Mouse (Mus musculus) limb, embryonic 14.5 days (tissue): Measurements from ENCODE around the gene Angptl4. TPM values are rescaled to one million over a fixed set of nuclear protein-coding genes. Genes with fewer than 3 reads are reported as not detected.

Experiments
- ATAC-seq: fragments of 200-750 bp; cut with Nextera tagmentation; 2 replicates; pipeline ENCODE4 v1.8.0; 2017; ENCODE audit warnings: low read depth, moderate number of reproducible peaks, moderate TSS enrichment; ENCODE audit not compliant: low FRiP score
- DNase-seq: peaks from one replicate; pipeline ENCODE4 v3.0.0-alpha.2; 2015; ENCODE audit warnings: low spot score
- H3K27ac ChIP-seq: fragments of 300-500 bp; sonication (generic); replicated peaks from 2 replicates; pipeline ENCODE4 v1.5.1; 2014; ENCODE audit warnings: low read depth, mild to moderate bottlenecking, low read length, moderate library complexity, mixed read lengths
- H3K27me3 ChIP-seq: fragments of 300-500 bp; sonication (generic); 2 replicates; pipeline ENCODE4 v1.6.1; 2014; ENCODE audit warnings: low read length, mixed read lengths; ENCODE audit not compliant: control insufficient read depth, insufficient read depth
- H3K36me3 ChIP-seq: fragments of 300-500 bp; sonication (generic); 2 replicates; pipeline ENCODE4 v1.6.1; 2014; ENCODE audit warnings: mild to moderate bottlenecking, low read length, moderate library complexity, mixed read lengths; ENCODE audit not compliant: control insufficient read depth, insufficient read depth
- H3K4me1 ChIP-seq: fragments of 300-500 bp; sonication (generic); 2 replicates; pipeline ENCODE4 v1.6.1; 2014; ENCODE audit warnings: antibody characterized with exemption, low read length, mixed read lengths; ENCODE audit not compliant: control insufficient read depth, insufficient read depth
- H3K4me2 ChIP-seq: fragments of 300-500 bp; sonication (generic); replicated peaks from 2 replicates; pipeline ENCODE4 v1.6.1; 2014; ENCODE audit warnings: low read depth, mild to moderate bottlenecking, low read length, moderate library complexity; ENCODE audit not compliant: severe bottlenecking
- H3K4me3 ChIP-seq: fragments of 300-500 bp; sonication (generic); replicated peaks from 2 replicates; pipeline ENCODE4 v1.5.1; 2014; ENCODE audit warnings: low read length
- H3K9ac ChIP-seq: fragments of 300-500 bp; sonication (generic); 2 replicates; pipeline ENCODE4 v1.6.1; 2014; ENCODE audit warnings: mild to moderate bottlenecking, low read depth, low read length, moderate library complexity; ENCODE audit not compliant: severe bottlenecking
- H3K9me3 ChIP-seq: fragments of 300-500 bp; sonication (generic); 2 replicates; pipeline ENCODE4 v1.6.1; 2016; ENCODE audit warnings: low read length; ENCODE audit not compliant: control insufficient read depth
- POLR2A ChIP-seq: fragments of 200-500 bp; IDR thresholded peaks from 2 replicates; pipeline ENCODE4 v1.8.0; 2012; ENCODE audit warnings: inconsistent platforms, mild to moderate bottlenecking, moderate library complexity, borderline replicate concordance; ENCODE audit not compliant: insufficient read depth, insufficient read length; ENCODE audit errors: extremely low read depth
- WGBS: fragments of 180-500 bp; shearing (Covaris S2); extraction: QIAGEN DNeasy Blood & Tissue Kit; methylation state at CpG from one replicate; pipeline ENCODE4 v1.1.7; 2014; 5-methylcytosine and 5-hydroxymethylcytosine counted together
- polyA plus RNA-seq, 2 experiments: library from polyadenylated mRNA; depleted of rRNA in 1 of 2; stranded (reverse) in 1 of 2; unstranded in 1 of 2; fragments of >200 nt; fragmentation: Nextera tagmentation in 1 of 2; extraction: Ambion mirVana in 1 of 2; gene quantifications; 2 replicates each; pipeline versions ENCODE4 v1.2.1 to v1.2.3; 2012 to 2014

The Angptl4 gene
- polyA plus RNA-seq, 2 experiments = 29.7 to 44.2 TPM

- 63% methylated on average over 2 of the region's 2 CpGs for WGBS
- H3K4me3 ChIP-seq = no peak overlapping the region
- ATAC-seq = no peak
Observed at GRCm38 (mm10) chr17:33728396-33728795, 53.2 kb downstream of the Angptl4 start.

More at GRCm38 (mm10) chr17:33728396-33728795, 53.2 kb downstream of the Angptl4 start:
- Histone ChIP-seq H3K36me3 (no peaks in the 10 kb centered on the region), H3K27ac (no peak overlapping the region), H3K9me3 (no peaks in the 10 kb centered on the region), H3K4me2 (no peak overlapping the region), H3K4me1 (no peaks in the 10 kb centered on the region), H3K9ac (no peak overlapping the region), H3K27me3 (no peaks in the 10 kb centered on the region)
- TF ChIP-seq POLR2A = no peak
- DNase-seq = no peak

Other genes starting within 250 kb of the Angptl4 start
- gene Myo1f, start 226.1 kb downstream of the Angptl4 start, polyA plus RNA-seq (2012; rRNA removed) = 3.5 TPM in 2 replicates
- 5.0 and 6.6 TPM in 2 replicates for gene Myo1f, start 226.1 kb downstream of the Angptl4 start, polyA plus RNA-seq (2014; fragmentation: Nextera tagmentation; extraction: Ambion mirVana)
- 108 and 159 TPM in 2 replicates for gene Zfp414, start 152.7 kb downstream of the Angptl4 start, polyA plus RNA-seq (2012; rRNA removed)
- gene Zfp414, start 152.7 kb downstream of the Angptl4 start, polyA plus RNA-seq (2014; fragmentation: Nextera tagmentation; extraction: Ambion mirVana) = 67.2 and 67.6 TPM in 2 replicates
- gene Pram1, start 143.8 kb downstream of the Angptl4 start, polyA plus RNA-seq (2012; rRNA removed) = 1.4 and 1.8 TPM in 2 replicates
- 0.51 and 0.69 TPM in 2 replicates for gene Pram1, start 143.8 kb downstream of the Angptl4 start, polyA plus RNA-seq (2014; fragmentation: Nextera tagmentation; extraction: Ambion mirVana)
- gene Hnrnpm, start 95.0 kb downstream of the Angptl4 start, polyA plus RNA-seq (2012; rRNA removed) = 260 and 317 TPM in 2 replicates
- 287 and 310 TPM in 2 replicates for gene Hnrnpm, start 95.0 kb downstream of the Angptl4 start, polyA plus RNA-seq (2014; fragmentation: Nextera tagmentation; extraction: Ambion mirVana)
- gene March2, start 63.2 kb downstream of the Angptl4 start, polyA plus RNA-seq (2012; rRNA removed) = 42.7 and 56.3 TPM in 2 replicates
- gene March2, start 63.2 kb downstream of the Angptl4 start, polyA plus RNA-seq (2014; fragmentation: Nextera tagmentation; extraction: Ambion mirVana) = 56.2 and 58.1 TPM in 2 replicates
- 312 and 394 TPM in 2 replicates for gene Rab11b, start 21.3 kb downstream of the Angptl4 start, polyA plus RNA-seq (2012; rRNA removed)
- 192 and 221 TPM in 2 replicates for gene Rab11b, start 21.3 kb downstream of the Angptl4 start, polyA plus RNA-seq (2014; fragmentation: Nextera tagmentation; extraction: Ambion mirVana)
- gene Kank3, start 28.7 kb upstream of the Angptl4 start, polyA plus RNA-seq (2012; rRNA removed) = 45.3 and 52.3 TPM in 2 replicates
- 31.1 and 32.1 TPM in 2 replicates for gene Kank3, start 28.7 kb upstream of the Angptl4 start, polyA plus RNA-seq (2014; fragmentation: Nextera tagmentation; extraction: Ambion mirVana)
- 1,470 and 1,488 TPM in 2 replicates for gene Rps28, start 42.7 kb upstream of the Angptl4 start, polyA plus RNA-seq (2012; rRNA removed)
- 1,253 and 1,319 TPM in 2 replicates for gene Rps28, start 42.7 kb upstream of the Angptl4 start, polyA plus RNA-seq (2014; fragmentation: Nextera tagmentation; extraction: Ambion mirVana)
- gene Ndufa7, start 42.7 kb upstream of the Angptl4 start, polyA plus RNA-seq (2012; rRNA removed) = 302 and 363 TPM in 2 replicates
- 505 and 530 TPM in 2 replicates for gene Ndufa7, start 42.7 kb upstream of the Angptl4 start, polyA plus RNA-seq (2014; fragmentation: Nextera tagmentation; extraction: Ambion mirVana)
- gene Cd320, start 61.3 kb upstream of the Angptl4 start, polyA plus RNA-seq (2012; rRNA removed) = 42.9 and 45.9 TPM in 2 replicates
- 57.9 and 59.4 TPM in 2 replicates for gene Cd320, start 61.3 kb upstream of the Angptl4 start, polyA plus RNA-seq (2014; fragmentation: Nextera tagmentation; extraction: Ambion mirVana)
- gene Gm7029, start 92.0 kb upstream of the Angptl4 start, polyA plus RNA-seq (2012; rRNA removed) = not detected in 2 replicates
- not detected in 2 replicates for gene Gm7029, start 92.0 kb upstream of the Angptl4 start, polyA plus RNA-seq (2014; fragmentation: Nextera tagmentation; extraction: Ambion mirVana)
- gene Kifc1, start 108.8 kb upstream of the Angptl4 start, polyA plus RNA-seq (2012; rRNA removed) = 58.8 and 60.6 TPM in 2 replicates
- 6.2 and 6.7 TPM in 2 replicates for gene Kifc1, start 108.8 kb upstream of the Angptl4 start, polyA plus RNA-seq (2014; fragmentation: Nextera tagmentation; extraction: Ambion mirVana)
- gene Platr17, start 123.3 kb upstream of the Angptl4 start, polyA plus RNA-seq (2012; rRNA removed) = 0.34 and 0.49 TPM in 2 replicates
- 0.32 and 0.40 TPM in 2 replicates for gene Platr17, start 123.3 kb upstream of the Angptl4 start, polyA plus RNA-seq (2014; fragmentation: Nextera tagmentation; extraction: Ambion mirVana)
- gene Daxx, start 127.6 kb upstream of the Angptl4 start, polyA plus RNA-seq (2012; rRNA removed) = 46.1 and 53.6 TPM in 2 replicates
- 40.5 and 44.1 TPM in 2 replicates for gene Daxx, start 127.6 kb upstream of the Angptl4 start, polyA plus RNA-seq (2014; fragmentation: Nextera tagmentation; extraction: Ambion mirVana)
- gene Tapbp, start 134.1 kb upstream of the Angptl4 start, polyA plus RNA-seq (2012; rRNA removed) = 18.7 and 23.8 TPM in 2 replicates
- gene Tapbp, start 134.1 kb upstream of the Angptl4 start, polyA plus RNA-seq (2014; fragmentation: Nextera tagmentation; extraction: Ambion mirVana) = 28.9 and 30.5 TPM in 2 replicates
- gene Zbtb22, start 134.1 kb upstream of the Angptl4 start, polyA plus RNA-seq (2012; rRNA removed) = 27.9 and 34.0 TPM in 2 replicates
- gene Zbtb22, start 134.1 kb upstream of the Angptl4 start, polyA plus RNA-seq (2014; fragmentation: Nextera tagmentation; extraction: Ambion mirVana) = 10.1 and 10.8 TPM in 2 replicates
- 193 and 265 TPM in 2 replicates for gene Rgl2, start 147.7 kb upstream of the Angptl4 start, polyA plus RNA-seq (2012; rRNA removed)
- gene Rgl2, start 147.7 kb upstream of the Angptl4 start, polyA plus RNA-seq (2014; fragmentation: Nextera tagmentation; extraction: Ambion mirVana) = 48.7 and 51.8 TPM in 2 replicates
- gene Pfdn6, start 158.5 kb upstream of the Angptl4 start, polyA plus RNA-seq (2012; rRNA removed) = 53.6 and 104 TPM in 2 replicates
- gene Pfdn6, start 158.5 kb upstream of the Angptl4 start, polyA plus RNA-seq (2014; fragmentation: Nextera tagmentation; extraction: Ambion mirVana) = 135 and 142 TPM in 2 replicates
- 30.5 and 30.9 TPM in 2 replicates for gene Wdr46, start 158.8 kb upstream of the Angptl4 start, polyA plus RNA-seq (2012; rRNA removed)
- gene Wdr46, start 158.8 kb upstream of the Angptl4 start, polyA plus RNA-seq (2014; fragmentation: Nextera tagmentation; extraction: Ambion mirVana) = 21.6 and 25.0 TPM in 2 replicates
- 7.7 and 9.3 TPM in 2 replicates for gene B3galt4, start 169.7 kb upstream of the Angptl4 start, polyA plus RNA-seq (2012; rRNA removed)
- 4.0 and 6.6 TPM in 2 replicates for gene B3galt4, start 169.7 kb upstream of the Angptl4 start, polyA plus RNA-seq (2014; fragmentation: Nextera tagmentation; extraction: Ambion mirVana)
- gene Vps52, start 174.0 kb upstream of the Angptl4 start, polyA plus RNA-seq (2012; rRNA removed) = 48.8 and 62.7 TPM in 2 replicates
- 38.6 and 43.4 TPM in 2 replicates for gene Vps52, start 174.0 kb upstream of the Angptl4 start, polyA plus RNA-seq (2014; fragmentation: Nextera tagmentation; extraction: Ambion mirVana)
- gene Rps18, start 174.2 kb upstream of the Angptl4 start, polyA plus RNA-seq (2012; rRNA removed) = 1,284 and 1,402 TPM in 2 replicates
- gene Rps18, start 174.2 kb upstream of the Angptl4 start, polyA plus RNA-seq (2014; fragmentation: Nextera tagmentation; extraction: Ambion mirVana) = 2,129 and 2,245 TPM in 2 replicates
- 27.0 and 31.5 TPM in 2 replicates for gene H2-K1, start 218.5 kb upstream of the Angptl4 start, polyA plus RNA-seq (2012; rRNA removed)
- 17.7 and 25.5 TPM in 2 replicates for gene H2-K1, start 218.5 kb upstream of the Angptl4 start, polyA plus RNA-seq (2014; fragmentation: Nextera tagmentation; extraction: Ambion mirVana)
- gene Ring1, start 242.8 kb upstream of the Angptl4 start, polyA plus RNA-seq (2012; rRNA removed) = 54.0 and 81.7 TPM in 2 replicates
- 7.0 and 8.4 TPM in 2 replicates for gene Ring1, start 242.8 kb upstream of the Angptl4 start, polyA plus RNA-seq (2014; fragmentation: Nextera tagmentation; extraction: Ambion mirVana)
- 104 and 109 TPM in 2 replicates for gene H2-Ke6, start 246.2 kb upstream of the Angptl4 start, polyA plus RNA-seq (2012; rRNA removed)
- gene H2-Ke6, start 246.2 kb upstream of the Angptl4 start, polyA plus RNA-seq (2014; fragmentation: Nextera tagmentation; extraction: Ambion mirVana) = 46.4 and 48.1 TPM in 2 replicates
- 197 and 283 TPM in 2 replicates for gene Slc39a7, start 249.9 kb upstream of the Angptl4 start, polyA plus RNA-seq (2012; rRNA removed)
- gene Slc39a7, start 249.9 kb upstream of the Angptl4 start, polyA plus RNA-seq (2014; fragmentation: Nextera tagmentation; extraction: Ambion mirVana) = 132 and 133 TPM in 2 replicates
- gene Rxrb, start 250.0 kb upstream of the Angptl4 start, polyA plus RNA-seq (2012; rRNA removed) = 83.2 and 98.9 TPM in 2 replicates
- 29.2 and 33.6 TPM in 2 replicates for gene Rxrb, start 250.0 kb upstream of the Angptl4 start, polyA plus RNA-seq (2014; fragmentation: Nextera tagmentation; extraction: Ambion mirVana)